Mouse (Mus musculus) olfactory bulb, adult 2 months (tissue): ENCODE data around the gene Gm21972. TPM values are rescaled to one million over a fixed set of nuclear protein-coding genes. Genes with fewer than 3 reads are reported as not detected.

ENCODE experiments used
- H3K27ac ChIP-seq: fragments of 200-500 bp; 2 replicates; pipeline ENCODE4 v1.5.1; 2012; ENCODE audit warnings: low read depth, low read length; ENCODE audit not compliant: insufficient read depth
- H3K4me1 ChIP-seq: fragments of 200-500 bp; 2 replicates; pipeline ENCODE4 v1.6.1; 2012; ENCODE audit warnings: low read length; ENCODE audit not compliant: control insufficient read depth, insufficient read depth
- H3K4me3 ChIP-seq: fragments of 200-500 bp; 2 replicates; pipeline ENCODE4 v1.5.1; 2012; ENCODE audit warnings: mild to moderate bottlenecking, low read depth, low read length, moderate library complexity; ENCODE audit not compliant: insufficient read depth
- CTCF ChIP-seq: fragments of 200-500 bp; IDR thresholded peaks from 2 replicates; pipeline ENCODE4 v1.5.1; 2012; ENCODE audit warnings: low read depth, mild to moderate bottlenecking, low read length, moderate library complexity; ENCODE audit not compliant: insufficient read depth
- POLR2A ChIP-seq: fragments of 200-500 bp; IDR thresholded peaks from 2 replicates; pipeline ENCODE4 v1.6.1; 2012; ENCODE audit warnings: mild to moderate bottlenecking, low read depth, low read length, moderate library complexity; ENCODE audit not compliant: insufficient read depth
- WGBS: fragments of 180-500 bp; shearing (Covaris S2); methylation state at CpG from one replicate; pipeline ENCODE4 v1.1.7; 2018; 5-methylcytosine and 5-hydroxymethylcytosine counted together
- polyA plus RNA-seq: library from polyadenylated mRNA; stranded (reverse); fragments of >200 nt; gene quantifications from 2 replicates; pipeline ENCODE4 v1.2.4, GENCODE M21; 2012; ENCODE audit warnings: low replicate concordance; ENCODE audit not compliant: missing spikeins, insufficient read depth, insufficient read length

Gm21972 gene
- not detected in 2 replicates for polyA plus RNA-seq

GRCm38 (mm10) chr1:86133337-86133736 is at the start of gene Gm21972:
Gene Gm21972 (plus strand): TSS chr1:86133637.
- Histone ChIP-seq H3K4me1 (no peaks in the 10 kb centered on the region), H3K4me3 (no peak within 1 kb of the TSS), H3K27ac (no peak within 1 kb of the TSS)
- WGBS: 98% methylated on average over 4 of the region's 4 CpGs
- TF ChIP-seq CTCF: no peak
- no peak for TF ChIP-seq POLR2A

- 79% methylated on average over 7 of the region's 7 CpGs for WGBS
These were observed 39.0 kb upstream of the Gm21972 start for GRCm38 (mm10) chr1:86094413-86094812.

GRCm38 (mm10) chr1:86105054-86105453 is 28.4 kb upstream of the Gm21972 start:
- Histone ChIP-seq H3K4me1 (no peaks in the 10 kb centered on the region), H3K4me3 (no peak overlapping the region), H3K27ac (no peak overlapping the region)
- WGBS: 81% methylated on average over 1 of the region's 1 CpGs
- TF ChIP-seq POLR2A: no peak
- no peak for TF ChIP-seq CTCF

More at GRCm38 (mm10) chr1:86094413-86094812, 39.0 kb upstream of the Gm21972 start:
- H3K4me1 ChIP-seq: no peaks in the 10 kb centered on the region
- no peak overlapping the region for H3K4me3 ChIP-seq
- H3K27ac ChIP-seq: no peak overlapping the region
- TF ChIP-seq CTCF (no peak), POLR2A (no peak)

GRCm38 (mm10) chr1:86111779-86112178 is 21.7 kb upstream of the Gm21972 start, which contains the start of gene Htr2b:
Gene Htr2b (minus strand): TSS chr1:86111970.
- Histone ChIP-seq H3K27ac (no peak within 1 kb of the TSS), H3K4me3 (no peak within 1 kb of the TSS), H3K4me1 (no peaks in the 10 kb centered on the region)
- WGBS: 31% methylated on average over 6 of the region's 6 CpGs
- TF ChIP-seq CTCF (no peak), POLR2A (no peak)

GRCm38 (mm10) chr1:86114141-86114540 is 19.3 kb upstream of the Gm21972 start:
- 84% methylated on average over 3 of the region's 3 CpGs for WGBS
- H3K4me3 ChIP-seq: no peak overlapping the region
- TF ChIP-seq POLR2A (no peak), CTCF (no peak)

GRCm38 (mm10) chr1:86119549-86119948 is 13.9 kb upstream of the Gm21972 start:
- TF ChIP-seq POLR2A (no peak), CTCF (no peak)
- 88% methylated on average over 4 of the region's 4 CpGs for WGBS

More at GRCm38 (mm10) chr1:86114141-86114540, 19.3 kb upstream of the Gm21972 start:
- Histone ChIP-seq H3K4me1 (no peaks in the 10 kb centered on the region), H3K27ac (no peak overlapping the region)

GRCm38 (mm10) chr1:86126036-86126435 is 7.4 kb upstream of the Gm21972 start:
- Histone ChIP-seq H3K4me3 (no peak overlapping the region), H3K27ac (no peak overlapping the region), H3K4me1 (no peaks in the 10 kb centered on the region)
- no peak for TF ChIP-seq CTCF
- TF ChIP-seq POLR2A: no peak
- 73% methylated on average over 2 of the region's 2 CpGs for WGBS

More at GRCm38 (mm10) chr1:86119549-86119948, 13.9 kb upstream of the Gm21972 start:
- Histone ChIP-seq H3K27ac (no peak overlapping the region), H3K4me3 (no peak overlapping the region), H3K4me1 (no peaks in the 10 kb centered on the region)

GRCm38 (mm10) chr1:86135315-86135714 is 1.9 kb downstream of the Gm21972 start:
- Histone ChIP-seq H3K27ac (no peak overlapping the region), H3K4me3 (no peak overlapping the region), H3K4me1 (no peaks in the 10 kb centered on the region)
- no peak for TF ChIP-seq CTCF
- TF ChIP-seq POLR2A: no peak
- 64% methylated on average over 6 of the region's 6 CpGs for WGBS

GRCm38 (mm10) chr1:86141081-86141480 is 7.6 kb downstream of the Gm21972 start:
- WGBS: 92% methylated on average over 3 of the region's 3 CpGs
- no peak for TF ChIP-seq CTCF
- TF ChIP-seq POLR2A: no peak
- Histone ChIP-seq H3K4me3 (no peak overlapping the region), H3K27ac (no peak overlapping the region), H3K4me1 (no peaks in the 10 kb centered on the region)
